Mouse (Mus musculus) erythroblast, adult 5-6 weeks (primary cell): ENCODE results near the gene Gm20812. TPM values are rescaled to one million over a fixed set of nuclear protein-coding genes. Genes with fewer than 3 reads are reported as not detected.
"Not testable (repeated sequence)": the region's sequence is repeated elsewhere in the genome, so short reads cannot be mapped to it uniquely, and the experiment has no call there.

Source experiments
- ATAC-seq: replicated peaks from 2 replicates; pipeline ENCODE4 v1.8.0; 2016; ENCODE audit warnings: moderate number of reproducible peaks, mild to moderate bottlenecking, moderate TSS enrichment, inconsistent platforms; ENCODE audit not compliant: poor library complexity, low FRiP score, severe bottlenecking
- total RNA-seq, 2 experiments: library from RNA; stranded (forward) in 1 of 2; stranded (reverse) in 1 of 2; fragments of 150-400 nt in 1 of 2; fragments of 200-764, 138-1000 nt in 1 of 2; gene quantifications; 2 replicates each; pipeline versions ENCODE4 v1.2.3 to v1.2.4; 2015 to 2017; ENCODE audit warnings: low replicate concordance in 2 of 2

The Gm20812 gene
- total RNA-seq (2015; ENCODE audit: low replicate concordance) (not detected in 2 replicates), total RNA-seq (2017; ENCODE audit: low replicate concordance) (not detected in 2 replicates)

DNA sequence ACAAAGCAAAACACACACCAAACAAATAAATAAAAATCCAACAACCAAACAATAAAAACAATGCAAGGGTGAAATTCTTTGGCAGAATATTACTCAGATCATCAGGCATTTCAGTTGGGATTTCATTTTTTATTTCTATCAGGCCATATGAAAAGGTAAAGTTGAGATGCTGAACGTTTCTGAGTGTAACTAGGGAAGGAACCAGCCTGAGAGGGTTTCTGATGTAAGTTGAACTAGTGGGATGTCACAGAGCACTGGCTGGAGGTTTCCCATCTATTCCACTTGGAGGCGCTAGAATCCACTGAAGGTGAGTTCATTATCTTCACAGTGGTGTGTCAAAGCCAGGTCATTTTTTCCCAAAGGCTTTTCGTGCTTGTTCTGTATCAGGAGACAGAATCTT is at the start of gene Gm20812:
Gm20812 (plus strand) TSS at position 301 of the 400 bp plus-strand sequence.
- ATAC-seq: not testable (repeated sequence)

Other genes with a start within 250 kb of the Gm20812 start
- not detected in 2 replicates for gene Gm29554, start 108.0 kb upstream of the Gm20812 start, total RNA-seq (2015; ENCODE audit: low replicate concordance)
- not detected in 2 replicates for gene Gm29554, start 108.0 kb upstream of the Gm20812 start, total RNA-seq (2017; ENCODE audit: low replicate concordance)